Mouse (Mus musculus): ENCODE data around the gene Rpl27. TPM values are rescaled to one million over a fixed set of nuclear protein-coding genes. Genes with fewer than 3 reads are reported as not detected.
"Not testable (repeated sequence)": the region's sequence is repeated elsewhere in the genome, so short reads cannot be mapped to it uniquely, and the experiment has no call there.

Gene Rpl27
- polyA plus RNA-seq, 1 experiment from 2014 or later = 310 TPM

- H3K4me3 ChIP-seq (replicated peaks) = no peak overlapping the region
- no peaks in the 10 kb centered on the region for H3K27me3 ChIP-seq
- 0 out of 2 replicates have a peak overlapping the region, but pooled peaks have one; percentile 19 for H3K9ac ChIP-seq (replicated peaks)
- peaks cover 56% of the 10 kb centered on the region for H3K4me1 ChIP-seq (replicated peaks)
- H3K27ac ChIP-seq = 0 out of 2 replicates have a peak overlapping the region, but pooled peaks have one; percentile 35
- no peak overlapping the region; the same call in 1 of the 2 replicates for H3K4me2 ChIP-seq (replicated peaks)
- H3K9me3 ChIP-seq = no peaks in the 10 kb centered on the region
- 70% methylated on average over 3 of the region's 3 CpGs for WGBS
- peaks cover 17% of the 10 kb centered on the region for H3K36me3 ChIP-seq
- ATAC-seq = no peak
Measured at GRCm38 (mm10) chr11:101471926-101472325, 29.8 kb downstream of the Rpl27 start.

GRCm38 (mm10) chr11:101472336-101472735 lies 30.2 kb downstream of the Rpl27 start:
- Histone ChIP-seq H3K27me3 (no peaks in the 10 kb centered on the region), H3K4me3 (replicated peaks) (no peak overlapping the region), H3K9ac (replicated peaks) (no peak overlapping the region), H3K4me1 (replicated peaks) (peaks cover 55% of the 10 kb centered on the region), H3K9me3 (no peaks in the 10 kb centered on the region), H3K4me2 (replicated peaks) (no peak overlapping the region), H3K36me3 (peaks cover 17% of the 10 kb centered on the region), H3K27ac (0 out of 2 replicates have a peak overlapping the region, but pooled peaks have one; percentile 19)
- 68% methylated on average over 7 of the region's 7 CpGs for WGBS
- ATAC-seq = no peak

- Histone ChIP-seq H3K36me3 (peaks cover 17% of the 10 kb centered on the region), H3K4me1 (replicated peaks) (peaks cover 61% of the 10 kb centered on the region)
- ATAC-seq; H3K27me3 ChIP-seq; H3K4me3 ChIP-seq (replicated peaks); H3K27ac ChIP-seq; H3K9ac ChIP-seq (replicated peaks); H3K4me2 ChIP-seq (replicated peaks); H3K9me3 ChIP-seq: not testable (repeated sequence)
- 76% methylated on average over 1 of the region's 1 CpGs for WGBS
Measured at GRCm38 (mm10) chr11:101473686-101474085, 31.6 kb downstream of the Rpl27 start.

- H3K9me3 ChIP-seq = no peaks in the 10 kb centered on the region
- 74% methylated on average over 5 of the region's 5 CpGs for WGBS
- H3K4me2 ChIP-seq (replicated peaks) = no peak overlapping the region
- no peaks in the 10 kb centered on the region for H3K27me3 ChIP-seq
- peaks cover 61% of the 10 kb centered on the region for H3K4me1 ChIP-seq (replicated peaks)
- H3K36me3 ChIP-seq = peaks cover 17% of the 10 kb centered on the region
- no peak overlapping the region for H3K9ac ChIP-seq (replicated peaks)
- ATAC-seq = no peak
- H3K27ac ChIP-seq = no peak overlapping the region
- H3K4me3 ChIP-seq (replicated peaks) = no peak overlapping the region
Measured at GRCm38 (mm10) chr11:101474298-101474697, 32.2 kb downstream of the Rpl27 start.

- H3K4me2 ChIP-seq (replicated peaks); H3K36me3 ChIP-seq; H3K27ac ChIP-seq; H3K4me3 ChIP-seq (replicated peaks); ATAC-seq; H3K27me3 ChIP-seq; H3K9ac ChIP-seq (replicated peaks); H3K9me3 ChIP-seq: not testable (repeated sequence)
- WGBS = 91% methylated on average over 4 of the region's 4 CpGs
- H3K4me1 ChIP-seq (replicated peaks) = peaks cover 55% of the 10 kb centered on the region
Measured at GRCm38 (mm10) chr11:101476361-101476760, 34.3 kb downstream of the Rpl27 start.

GRCm38 (mm10) chr11:101477194-101477551 lies 35.1 kb downstream of the Rpl27 start:
- ATAC-seq = peak; percentile 83
- peak overlapping the region; percentile 20; the same call in 1 of the 2 replicates for H3K4me2 ChIP-seq (replicated peaks)
- H3K36me3 ChIP-seq = 0 out of 2 replicates have a peak, but pooled peaks cover under 1% of the 10 kb centered on the region
- no peaks in the 10 kb centered on the region for H3K27me3 ChIP-seq
- no peak overlapping the region for H3K9ac ChIP-seq (replicated peaks)
- peaks cover 47% of the 10 kb centered on the region for H3K4me1 ChIP-seq (replicated peaks)
- H3K27ac ChIP-seq = peak overlapping the region; percentile 95
- H3K9me3 ChIP-seq = no peaks in the 10 kb centered on the region
- H3K4me3 ChIP-seq (replicated peaks) = no peak overlapping the region
- 4% methylated on average over 4 of the region's 4 CpGs for WGBS

GRCm38 (mm10) chr11:101477552-101478211 lies 35.6 kb downstream of the Rpl27 start:
- H3K36me3 ChIP-seq = no peaks in the 10 kb centered on the region
- peak; percentile 80 for ATAC-seq
- peak overlapping the region; percentile 20; the same call in 1 of the 2 replicates for H3K4me2 ChIP-seq (replicated peaks)
- no peaks in the 10 kb centered on the region for H3K9me3 ChIP-seq
- peaks cover 42% of the 10 kb centered on the region for H3K4me1 ChIP-seq (replicated peaks)
- H3K4me3 ChIP-seq (replicated peaks) = no peak overlapping the region
- no peaks in the 10 kb centered on the region for H3K27me3 ChIP-seq
- WGBS = 16% methylated on average over 10 of the region's 10 CpGs
- peak overlapping the region; percentile 95 for H3K27ac ChIP-seq
- H3K9ac ChIP-seq (replicated peaks) = no peak overlapping the region

GRCm38 (mm10) chr11:101479171-101479635 lies 37.1 kb downstream of the Rpl27 start:
- Histone ChIP-seq H3K9ac (replicated peaks) (peak overlapping the region; percentile 15), H3K27ac (peak overlapping the region; percentile 95), H3K36me3 (no peaks in the 10 kb centered on the region), H3K4me2 (replicated peaks) (peak overlapping the region; percentile 46), H3K27me3 (no peaks in the 10 kb centered on the region), H3K9me3 (no peaks in the 10 kb centered on the region), H3K4me3 (replicated peaks) (peak overlapping the region; percentile 18; the same call in 1 of the 2 replicates), H3K4me1 (replicated peaks) (peaks cover 48% of the 10 kb centered on the region)
- WGBS = 1% methylated on average over 18 of the region's 18 CpGs
- peak; percentile 67 for ATAC-seq

GRCm38 (mm10) chr11:101480912-101481311 lies 38.8 kb downstream of the Rpl27 start:
- Histone ChIP-seq H3K36me3 (no peaks in the 10 kb centered on the region), H3K4me3 (replicated peaks) (no peak overlapping the region), H3K9me3 (no peaks in the 10 kb centered on the region), H3K27ac (no peak overlapping the region), H3K4me1 (replicated peaks) (peaks cover 55% of the 10 kb centered on the region), H3K27me3 (no peaks in the 10 kb centered on the region), H3K4me2 (replicated peaks) (no peak overlapping the region), H3K9ac (replicated peaks) (no peak overlapping the region)
- WGBS = 76% methylated on average over 6 of the region's 6 CpGs
- no peak for ATAC-seq

- no peak for ATAC-seq
- no peak overlapping the region for H3K9ac ChIP-seq (replicated peaks)
- no peak overlapping the region for H3K4me3 ChIP-seq (replicated peaks)
- no peaks in the 10 kb centered on the region for H3K27me3 ChIP-seq
- H3K36me3 ChIP-seq = no peaks in the 10 kb centered on the region
- peaks cover 44% of the 10 kb centered on the region for H3K4me1 ChIP-seq (replicated peaks)
- H3K4me2 ChIP-seq (replicated peaks) = no peak overlapping the region
- H3K9me3 ChIP-seq = no peaks in the 10 kb centered on the region
- 16% methylated on average over 3 of the region's 3 CpGs for WGBS
- H3K27ac ChIP-seq = peak overlapping the region; percentile 81
Measured at GRCm38 (mm10) chr11:101483804-101484203, 41.7 kb downstream of the Rpl27 start.

GRCm38 (mm10) chr11:101484245-101484644 lies 42.1 kb downstream of the Rpl27 start:
- no peak overlapping the region for H3K4me2 ChIP-seq (replicated peaks)
- WGBS = 68% methylated on average over 6 of the region's 6 CpGs
- H3K4me1 ChIP-seq (replicated peaks) = peaks cover 40% of the 10 kb centered on the region
- H3K9me3 ChIP-seq = no peaks in the 10 kb centered on the region
- H3K36me3 ChIP-seq = no peaks in the 10 kb centered on the region
- H3K4me3 ChIP-seq (replicated peaks) = no peak overlapping the region
- peak overlapping the region; percentile 81 for H3K27ac ChIP-seq
- no peak overlapping the region for H3K9ac ChIP-seq (replicated peaks)
- no peaks in the 10 kb centered on the region for H3K27me3 ChIP-seq
- no peak for ATAC-seq

GRCm38 (mm10) chr11:101484814-101485213 lies 42.7 kb downstream of the Rpl27 start:
- H3K4me2 ChIP-seq (replicated peaks) = no peak overlapping the region
- H3K27ac ChIP-seq = peak overlapping the region; percentile 81
- H3K4me1 ChIP-seq (replicated peaks) = peaks cover 34% of the 10 kb centered on the region
- H3K36me3 ChIP-seq = peaks cover 4% of the 10 kb centered on the region; the same call in 1 of the 2 replicates
- WGBS = 89% methylated on average over 7 of the region's 7 CpGs
- H3K9ac ChIP-seq (replicated peaks) = no peak overlapping the region
- no peak overlapping the region for H3K4me3 ChIP-seq (replicated peaks)
- no peaks in the 10 kb centered on the region for H3K27me3 ChIP-seq
- ATAC-seq = no peak
- no peaks in the 10 kb centered on the region for H3K9me3 ChIP-seq
